Mouse (Mus musculus) neural tube, embryonic 12.5 days (tissue): ENCODE measurements around the gene Macrod1. TPM values are rescaled to one million over a fixed set of nuclear protein-coding genes. Genes with fewer than 3 reads are reported as not detected.

Source experiments
- ATAC-seq: fragments of 200-750 bp; cut with Nextera tagmentation; 2 replicates; pipeline ENCODE4 v1.8.0; 2017; ENCODE audit warnings: low read depth, mild to moderate bottlenecking, moderate TSS enrichment, moderate library complexity; ENCODE audit not compliant: low FRiP score
- H3K27ac ChIP-seq: fragments of 300-500 bp; sonication (generic); 2 replicates; pipeline ENCODE4 v1.5.1; 2016
- H3K27me3 ChIP-seq: fragments of 300-500 bp; sonication (generic); replicated peaks from 2 replicates; pipeline ENCODE4 v1.6.1; 2016; ENCODE audit warnings: mild to moderate bottlenecking
- H3K36me3 ChIP-seq: fragments of 300-500 bp; sonication (generic); 2 replicates; pipeline ENCODE4 v1.6.1; 2016; ENCODE audit warnings: mild to moderate bottlenecking
- H3K4me1 ChIP-seq: fragments of 300-500 bp; sonication (generic); 2 replicates; pipeline ENCODE4 v1.6.1; 2016
- H3K4me2 ChIP-seq: fragments of 300-500 bp; sonication (generic); replicated peaks from 2 replicates; pipeline ENCODE4 v1.6.1; 2016; ENCODE audit warnings: mild to moderate bottlenecking
- H3K4me3 ChIP-seq: fragments of 300-500 bp; sonication (generic); 2 replicates; pipeline ENCODE4 v1.5.1; 2016
- H3K9ac ChIP-seq: fragments of 300-500 bp; sonication (generic); 2 replicates; pipeline ENCODE4 v1.6.1; 2016; ENCODE audit warnings: mild to moderate bottlenecking
- H3K9me3 ChIP-seq: fragments of 300-500 bp; sonication (generic); 2 replicates; pipeline ENCODE4 v1.6.1; 2016; ENCODE audit warnings: mild to moderate bottlenecking
- WGBS: fragments of 180-500 bp; shearing (Covaris S2); methylation state at CpG from one replicate; pipeline ENCODE4 v1.1.7; 2016; 5-methylcytosine and 5-hydroxymethylcytosine counted together
- polyA plus RNA-seq: library from polyadenylated mRNA; unstranded; fragments of >200 nt; fragmentation: Nextera tagmentation; extraction: Ambion mirVana; gene quantifications from 2 replicates; pipeline ENCODE4 v1.2.1, GENCODE M21; 2016

Gene Macrod1
- polyA plus RNA-seq, 1 experiment from 2014 or later: 3.4 TPM

DNA sequence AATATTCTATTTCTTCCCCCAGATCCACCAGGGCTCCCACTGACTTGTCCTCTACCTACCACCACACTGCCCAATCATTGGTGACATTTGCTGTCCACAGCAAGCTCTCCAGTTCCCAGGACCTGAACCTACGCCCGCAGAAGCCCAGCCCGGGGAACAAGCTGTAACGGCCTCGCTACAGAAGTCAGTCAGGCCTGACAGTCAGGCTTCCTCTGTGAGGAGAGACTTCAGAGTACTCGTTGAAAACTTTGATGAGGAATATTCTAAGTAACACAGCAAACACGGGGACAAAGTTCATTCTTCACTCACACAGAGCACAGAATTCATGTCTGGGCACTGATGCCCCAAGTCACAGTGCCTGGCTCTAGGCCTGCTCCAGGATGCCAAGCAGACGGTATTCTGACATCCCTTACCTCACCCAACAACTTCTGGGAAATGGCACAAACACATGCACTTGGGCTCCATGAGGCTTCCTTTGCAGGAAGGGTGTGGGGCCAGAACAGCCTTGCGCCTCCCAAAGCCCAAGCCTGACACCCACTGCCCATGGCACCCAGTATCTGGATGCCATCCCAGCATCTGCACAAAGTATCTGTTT lies 168.6 kb downstream of the Macrod1 start:
- H3K27me3 ChIP-seq: no peaks in the 10 kb centered on the region
- H3K9me3 ChIP-seq: no peaks in the 10 kb centered on the region
- no peak for ATAC-seq
- no peak overlapping the region for H3K4me3 ChIP-seq
- WGBS: 89% methylated on average over 9 of the region's 9 CpGs
- H3K4me2 ChIP-seq: no peak overlapping the region
- peaks cover 43% of the 10 kb centered on the region for H3K36me3 ChIP-seq
- H3K27ac ChIP-seq: no peak overlapping the region
- H3K9ac ChIP-seq: no peak overlapping the region
- no peaks in the 10 kb centered on the region for H3K4me1 ChIP-seq

DNA sequence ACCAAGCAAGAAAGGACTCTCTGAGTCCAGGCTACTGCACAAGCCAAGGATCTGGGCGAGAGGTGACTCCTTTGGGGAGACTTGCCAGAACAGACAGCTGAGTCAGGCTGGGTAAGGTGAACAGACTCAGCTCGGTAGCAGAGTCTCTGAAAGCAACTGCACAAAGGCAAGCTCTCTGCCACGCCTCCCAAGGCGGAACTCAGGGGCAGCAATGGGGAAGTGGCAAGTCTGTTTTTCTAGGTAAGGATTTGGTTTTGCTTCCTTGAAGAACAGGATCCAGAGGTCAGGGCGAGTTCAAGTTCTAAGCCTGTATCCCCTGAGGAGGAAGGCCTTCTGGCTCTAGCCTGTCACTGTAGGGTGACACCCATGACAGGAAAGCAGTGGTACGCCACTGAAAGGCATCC lies 169.9 kb downstream of the Macrod1 start:
- Histone ChIP-seq H3K9ac (0 out of 2 replicates have a peak overlapping the region, but pooled peaks have one; percentile 9), H3K9me3 (no peaks in the 10 kb centered on the region), H3K4me1 (no peaks in the 10 kb centered on the region), H3K4me2 (no peak overlapping the region), H3K27ac (no peak overlapping the region), H3K27me3 (no peaks in the 10 kb centered on the region), H3K36me3 (peaks cover 56% of the 10 kb centered on the region), H3K4me3 (no peak overlapping the region)
- no peak for ATAC-seq
- 82% methylated on average over 6 of the region's 6 CpGs for WGBS

DNA sequence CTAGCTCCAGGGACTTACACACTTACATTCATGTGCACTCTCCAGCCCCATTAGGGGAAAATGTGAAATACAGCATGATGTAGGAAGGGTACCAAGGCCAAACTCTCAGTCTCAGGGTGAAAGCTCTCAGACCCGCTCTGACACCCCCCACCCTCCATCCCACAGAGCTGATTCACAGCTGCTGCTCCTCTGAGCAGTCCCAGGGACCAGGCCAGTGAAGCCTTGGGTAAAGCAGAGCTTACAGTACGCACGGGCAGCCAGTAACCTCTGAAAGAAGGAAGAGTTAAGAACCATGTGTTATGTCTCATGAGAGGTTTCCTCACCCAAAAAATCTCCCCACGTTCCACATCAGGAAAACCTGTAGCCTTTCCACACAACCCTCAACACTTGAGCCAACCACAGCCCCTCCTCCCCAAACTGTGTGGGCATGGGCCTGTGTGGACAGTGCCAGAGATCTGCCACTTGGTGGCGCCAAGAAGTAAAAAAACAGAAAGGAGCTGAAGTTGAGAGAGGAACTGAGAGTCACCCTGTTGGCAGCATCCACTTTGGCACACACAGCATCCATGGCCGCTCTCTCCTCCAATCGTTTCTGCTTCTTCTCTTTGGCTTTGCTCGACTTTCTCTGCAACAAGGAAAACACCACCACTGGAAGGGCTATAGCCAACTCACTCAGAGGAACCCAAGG lies 178.1 kb downstream of the Macrod1 start:
- Histone ChIP-seq H3K27ac (no peak overlapping the region), H3K36me3 (peaks cover 51% of the 10 kb centered on the region), H3K9me3 (no peaks in the 10 kb centered on the region), H3K4me1 (peaks cover 8% of the 10 kb centered on the region), H3K27me3 (no peaks in the 10 kb centered on the region), H3K4me3 (no peak overlapping the region), H3K9ac (no peak overlapping the region), H3K4me2 (no peak overlapping the region)
- peak; percentile 79 for ATAC-seq
- 66% methylated on average over 8 of the region's 8 CpGs for WGBS

DNA sequence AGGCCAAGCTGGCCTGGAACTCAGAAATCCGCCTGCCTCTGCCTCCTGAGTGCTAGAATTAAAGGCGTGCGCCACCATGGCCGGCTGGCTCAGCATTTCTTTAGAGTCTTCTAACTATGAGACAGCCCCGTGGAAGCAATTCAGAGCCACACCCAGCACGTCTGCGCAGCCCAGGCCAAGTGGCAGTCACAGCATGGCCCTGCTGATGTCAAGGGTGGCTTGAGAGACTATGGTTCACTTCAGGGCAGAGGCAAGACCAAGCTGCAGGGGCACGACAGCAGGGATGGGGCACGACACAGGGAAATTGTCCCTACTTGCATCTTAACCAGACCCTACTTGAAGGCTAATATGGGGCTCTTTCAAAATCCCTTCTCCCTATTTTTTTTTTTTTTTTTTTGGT lies 178.9 kb downstream of the Macrod1 start:
- no peak overlapping the region for H3K27ac ChIP-seq
- H3K4me1 ChIP-seq: peaks cover 16% of the 10 kb centered on the region
- ATAC-seq: no peak
- H3K4me3 ChIP-seq: no peak overlapping the region
- 90% methylated on average over 9 of the region's 9 CpGs for WGBS
- no peaks in the 10 kb centered on the region for H3K27me3 ChIP-seq
- no peak overlapping the region for H3K4me2 ChIP-seq
- no peak overlapping the region for H3K9ac ChIP-seq
- H3K36me3 ChIP-seq: peaks cover 43% of the 10 kb centered on the region
- no peaks in the 10 kb centered on the region for H3K9me3 ChIP-seq

DNA sequence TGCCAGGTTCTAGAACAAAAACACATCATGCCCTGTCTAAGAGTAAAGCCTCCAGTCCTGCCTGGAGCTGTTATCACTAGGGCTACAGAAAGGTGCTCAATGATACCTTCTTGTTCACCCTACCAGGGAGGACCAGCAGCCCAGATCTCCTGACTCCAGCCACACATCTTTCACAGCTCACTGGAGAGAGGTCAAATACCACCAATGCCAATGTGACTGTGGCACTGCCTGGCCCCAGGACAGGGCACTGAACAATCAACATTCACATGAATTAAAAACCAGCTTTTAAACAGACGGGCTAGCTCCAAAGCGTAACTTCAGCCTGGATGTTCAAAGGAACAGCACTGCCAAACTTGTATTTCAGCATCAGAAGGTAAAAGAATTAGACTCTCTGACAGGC lies 179.4 kb downstream of the Macrod1 start:
- H3K9ac ChIP-seq: no peak overlapping the region
- WGBS: 95% methylated on average over 2 of the region's 2 CpGs
- H3K4me2 ChIP-seq: no peak overlapping the region
- peaks cover 38% of the 10 kb centered on the region for H3K36me3 ChIP-seq
- ATAC-seq: no peak
- no peaks in the 10 kb centered on the region for H3K27me3 ChIP-seq
- H3K4me1 ChIP-seq: peaks cover 16% of the 10 kb centered on the region
- no peaks in the 10 kb centered on the region for H3K9me3 ChIP-seq
- no peak overlapping the region for H3K4me3 ChIP-seq
- H3K27ac ChIP-seq: no peak overlapping the region

DNA sequence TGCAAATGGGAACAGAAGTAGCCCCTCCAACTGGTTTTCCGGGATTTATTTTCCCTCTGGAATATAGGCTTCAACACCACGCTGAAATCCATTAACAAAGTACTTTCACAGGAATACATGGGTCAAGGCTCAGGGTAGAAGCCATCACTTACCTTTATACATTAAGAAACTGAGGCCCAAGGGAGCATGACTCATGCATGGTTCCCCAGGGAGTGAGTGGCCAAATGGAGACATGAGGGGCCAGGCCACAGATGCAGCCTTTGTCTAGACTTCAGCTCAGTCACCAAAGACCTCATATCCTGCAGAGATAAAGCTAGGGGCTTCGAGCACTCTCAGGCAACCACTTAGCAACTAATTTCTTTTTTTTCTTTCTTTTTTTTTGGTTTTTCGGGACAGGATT lies 180.1 kb downstream of the Macrod1 start:
- H3K4me3 ChIP-seq: no peak overlapping the region
- H3K27me3 ChIP-seq: no peaks in the 10 kb centered on the region
- no peak overlapping the region for H3K27ac ChIP-seq
- H3K4me2 ChIP-seq: no peak overlapping the region
- H3K36me3 ChIP-seq: peaks cover 33% of the 10 kb centered on the region
- WGBS: 87% methylated on average over 4 of the region's 4 CpGs
- no peaks in the 10 kb centered on the region for H3K9me3 ChIP-seq
- no peak overlapping the region for H3K9ac ChIP-seq
- ATAC-seq: no peak
- peaks cover 22% of the 10 kb centered on the region for H3K4me1 ChIP-seq

- WGBS: 93% methylated on average over 3 of the region's 3 CpGs
Measured at GRCm38 (mm10) chr19:7239574-7239973, 183.0 kb downstream of the Macrod1 start.

DNA sequence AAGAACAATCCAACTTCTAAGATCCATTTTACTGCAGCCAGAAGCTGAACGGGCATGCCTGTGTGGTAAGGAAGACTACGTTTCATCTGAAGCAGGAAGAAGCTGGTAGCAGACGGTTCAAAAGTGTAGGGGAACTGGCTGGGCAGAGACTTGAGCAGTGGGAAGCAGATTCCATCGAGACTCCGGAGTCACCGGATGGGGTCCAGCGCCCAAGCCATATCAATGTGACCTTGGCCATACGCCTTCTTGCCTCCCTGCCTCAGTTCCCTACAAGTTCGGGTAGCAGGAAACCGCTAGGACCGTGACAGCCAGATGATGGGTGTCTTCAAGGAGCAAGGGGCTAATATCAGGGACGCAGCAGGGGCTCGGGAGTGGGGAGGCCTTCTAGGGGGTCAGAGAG lies 183.7 kb downstream of the Macrod1 start:
- Histone ChIP-seq H3K4me2 (peak overlapping the region; percentile 95), H3K9ac (peak overlapping the region; percentile 79), H3K9me3 (no peaks in the 10 kb centered on the region), H3K27ac (peak overlapping the region; percentile 74; the same call in 1 of the 2 replicates), H3K36me3 (peaks cover 19% of the 10 kb centered on the region), H3K4me3 (peak overlapping the region; percentile 69), H3K4me1 (peaks cover 22% of the 10 kb centered on the region), H3K27me3 (no peaks in the 10 kb centered on the region)
- no peak; the same call in 1 of the 2 replicates for ATAC-seq
- WGBS: 2% methylated on average over 13 of the region's 13 CpGs

More at GRCm38 (mm10) chr19:7239574-7239973, 183.0 kb downstream of the Macrod1 start:
- ATAC-seq: no peak
- Histone ChIP-seq H3K27ac (no peak overlapping the region), H3K27me3 (no peaks in the 10 kb centered on the region), H3K4me1 (peaks cover 22% of the 10 kb centered on the region), H3K36me3 (peaks cover 19% of the 10 kb centered on the region), H3K4me3 (no peak overlapping the region; the same call in 1 of the 2 replicates), H3K9ac (0 out of 2 replicates have a peak overlapping the region, but pooled peaks have one; percentile 79), H3K9me3 (no peaks in the 10 kb centered on the region), H3K4me2 (peak overlapping the region; percentile 95)

DNA sequence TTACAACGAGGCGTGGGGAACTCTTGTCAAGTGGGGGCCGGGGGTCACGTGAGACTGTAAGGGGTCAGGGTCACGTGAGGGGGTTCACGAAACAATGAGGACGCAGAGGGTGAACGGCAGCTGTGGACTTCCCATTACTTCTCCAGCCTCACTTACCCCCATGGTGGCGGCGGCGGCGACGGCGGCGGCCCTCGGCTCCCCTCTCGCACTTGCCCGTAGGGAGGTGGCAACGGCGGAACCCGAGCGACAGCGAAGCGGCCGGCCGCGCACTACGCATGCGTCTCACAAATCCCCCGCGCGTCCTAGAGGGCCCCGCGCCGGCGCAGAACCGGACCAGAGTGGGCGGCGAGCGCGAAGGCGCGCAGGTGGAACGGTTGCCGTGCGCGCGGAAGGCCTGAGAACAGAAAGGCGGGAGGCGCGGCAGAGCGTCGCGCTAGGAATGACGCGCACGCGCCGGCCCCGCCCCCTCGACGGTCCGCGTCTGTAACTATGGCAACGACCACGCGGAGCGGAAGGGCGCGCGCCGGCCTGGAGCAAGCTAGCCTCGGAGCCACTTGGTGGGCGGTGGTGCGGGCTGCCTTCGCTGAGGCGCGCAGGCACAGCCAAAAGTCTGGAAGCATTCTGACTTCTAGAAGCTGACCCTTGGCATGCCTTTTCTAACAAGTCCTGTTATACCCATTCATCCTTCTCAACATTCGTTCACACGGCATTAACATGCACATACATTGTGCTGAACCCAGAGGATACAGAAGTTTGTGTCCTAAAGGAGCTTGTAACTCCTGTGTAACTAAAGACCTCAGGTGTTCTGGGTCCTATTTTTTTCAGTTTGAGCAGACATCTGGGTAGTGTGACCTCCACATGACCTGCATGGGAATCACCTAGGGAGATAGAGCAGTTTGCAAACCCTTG lies 184.4 kb downstream of the Macrod1 start, which contains the start of gene Naa40:
Gene Naa40, minus strand, starts transcription at position 402 of the 909 bp plus-strand sequence.
- Histone ChIP-seq H3K9ac (peak within 1 kb of the TSS; percentile 79), H3K4me1 (peaks cover 22% of the 10 kb centered on the region), H3K36me3 (peaks cover 19% of the 10 kb centered on the region), H3K4me3 (peak within 1 kb of the TSS; percentile 69), H3K27ac (peak within 1 kb of the TSS; percentile 74), H3K9me3 (no peaks in the 10 kb centered on the region), H3K4me2 (peak within 1 kb of the TSS; percentile 95), H3K27me3 (no peaks in the 10 kb centered on the region)
- WGBS: under 1% methylated on average over 80 of the region's 80 CpGs
- ATAC-seq: peak; percentile 95

DNA sequence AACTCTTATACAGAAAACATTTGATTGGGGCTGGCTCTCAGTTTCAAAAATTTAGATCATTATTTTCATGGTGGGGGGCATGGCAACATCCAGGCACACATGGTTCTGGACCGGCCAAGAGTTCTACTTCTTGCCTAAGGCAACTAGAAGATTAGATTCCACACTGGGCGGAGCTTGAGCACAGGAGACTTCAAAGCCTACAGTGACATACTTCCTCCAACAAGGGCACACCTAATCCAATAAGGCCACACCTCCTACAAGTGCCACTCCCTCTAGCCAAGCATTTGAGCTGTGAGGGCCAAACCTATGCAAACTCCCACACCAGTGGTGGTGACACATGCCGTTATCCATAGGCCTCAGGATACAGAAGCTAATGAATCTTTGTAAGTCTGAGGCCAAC lies 189.4 kb downstream of the Macrod1 start:
- H3K9me3 ChIP-seq: no peaks in the 10 kb centered on the region
- no peak for ATAC-seq
- H3K36me3 ChIP-seq: no peaks in the 10 kb centered on the region
- no peak overlapping the region for H3K4me3 ChIP-seq
- H3K4me2 ChIP-seq: no peak overlapping the region
- no peak overlapping the region for H3K27ac ChIP-seq
- peaks cover 6% of the 10 kb centered on the region; the same call in 1 of the 2 replicates for H3K4me1 ChIP-seq
- WGBS: 91% methylated on average over 3 of the region's 3 CpGs
- H3K27me3 ChIP-seq: no peaks in the 10 kb centered on the region
- H3K9ac ChIP-seq: no peak overlapping the region
